Mouse (Mus musculus) embryo, embryonic 9.5 days (tissue): Measurements from ENCODE around the gene Snx11.

Experiments
- DNase-seq: peaks from one replicate; pipeline ENCODE4 v3.0.0-alpha.2; 2017; ENCODE audit errors: extremely low spot score

The Snx11 gene

DNA sequence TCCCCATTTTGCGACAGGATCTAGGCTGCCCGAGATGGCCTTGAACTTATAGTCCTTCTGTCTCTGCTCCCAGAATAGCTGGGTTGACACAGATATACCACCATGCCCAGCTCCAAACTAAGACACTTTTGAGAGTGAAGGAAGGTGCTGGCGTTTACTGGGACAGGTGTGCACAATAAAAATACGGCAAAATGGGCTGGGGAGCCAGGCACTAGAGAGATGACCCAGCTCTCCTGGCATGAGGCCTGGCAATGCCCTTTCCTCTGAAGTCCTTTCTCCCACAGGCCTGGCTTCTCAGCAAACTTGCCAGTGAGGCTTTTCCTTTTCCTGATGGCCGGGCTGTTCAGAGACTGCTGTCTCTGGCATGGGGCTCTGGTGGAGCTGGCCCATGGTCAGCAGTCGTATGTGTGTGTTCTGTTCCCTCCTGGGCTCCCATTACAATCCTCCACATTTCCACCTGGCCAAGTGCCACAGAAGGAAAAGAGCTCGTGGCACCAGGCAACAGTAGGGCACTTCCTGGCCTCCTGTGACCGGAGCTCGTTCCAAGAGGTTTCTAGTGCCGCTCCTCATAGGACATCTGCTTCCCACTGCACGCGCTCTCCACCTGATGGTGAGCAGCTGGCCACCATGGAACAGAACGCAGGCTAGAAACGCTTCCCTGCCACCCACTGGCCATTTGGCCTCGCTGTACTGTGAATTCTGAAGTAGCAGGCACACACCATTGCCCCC lies 14.5 kb downstream of the Snx11 start:
- DNase-seq: no peak

- DNase-seq: no peak
Measured at GRCm38 (mm10) chr11:96761984-96762383, 15.4 kb downstream of the Snx11 start.

GRCm38 (mm10) chr11:96760042-96760441 lies 17.3 kb downstream of the Snx11 start:
- DNase-seq: peak; percentile 66

DNA sequence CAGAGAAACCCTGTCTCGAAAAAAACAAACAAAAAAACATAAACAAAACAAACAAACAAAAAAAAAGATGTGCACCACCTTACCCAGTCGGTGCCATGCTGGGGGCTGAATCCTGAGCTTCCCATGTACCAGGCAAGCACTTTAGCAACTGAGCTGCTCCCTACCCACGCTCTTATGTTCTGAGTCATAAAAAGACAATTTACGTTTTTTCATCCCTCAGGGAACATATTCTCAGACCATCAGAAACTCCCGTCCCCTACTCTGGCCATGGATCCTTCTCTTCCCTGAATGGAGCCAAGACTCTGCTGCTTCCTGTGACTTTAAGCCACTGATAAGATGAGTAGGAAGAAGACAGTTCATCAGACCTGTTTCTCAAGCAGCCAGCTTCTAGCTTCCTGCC lies 19.0 kb downstream of the Snx11 start:
- DNase-seq: no peak

DNA sequence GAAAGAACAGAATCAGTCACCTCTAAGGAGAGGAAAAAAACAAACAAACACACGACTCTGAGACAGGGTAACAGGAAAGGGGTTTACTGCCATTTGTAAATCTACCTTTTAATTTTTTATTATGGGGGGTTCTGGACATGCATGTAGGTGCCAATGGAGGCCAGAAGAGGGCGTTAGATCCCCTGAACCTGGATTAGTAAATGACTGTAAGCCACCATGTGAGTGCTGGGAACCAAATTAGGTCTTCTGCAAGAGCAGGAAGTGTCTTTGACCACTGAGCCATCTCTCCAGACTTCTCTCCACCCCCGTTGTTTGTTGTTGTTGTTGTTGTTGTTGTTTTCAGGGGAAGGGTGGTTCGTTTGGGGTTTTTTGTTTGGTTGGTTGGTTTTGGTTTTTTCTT lies 19.9 kb downstream of the Snx11 start:
- no peak for DNase-seq

DNA sequence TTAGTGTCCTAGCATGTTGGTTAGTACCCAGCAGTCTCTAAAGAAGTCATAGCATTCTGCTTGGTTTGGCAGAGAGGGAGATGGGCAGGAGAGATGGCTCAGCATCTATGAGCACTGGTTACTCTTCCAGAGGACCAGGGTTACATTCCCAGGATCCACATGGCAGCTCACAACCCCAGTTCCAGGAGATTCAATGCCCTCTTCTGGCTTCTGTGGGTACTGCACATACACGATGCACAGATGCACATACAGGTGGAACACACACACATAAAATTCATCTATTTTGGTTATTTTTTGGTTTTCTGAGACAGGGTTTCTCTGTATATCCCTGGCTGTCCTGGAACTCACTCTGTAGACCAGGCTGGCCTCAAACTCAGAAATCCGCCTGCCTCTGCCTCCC lies 22.1 kb downstream of the Snx11 start:
- no peak for DNase-seq

DNA sequence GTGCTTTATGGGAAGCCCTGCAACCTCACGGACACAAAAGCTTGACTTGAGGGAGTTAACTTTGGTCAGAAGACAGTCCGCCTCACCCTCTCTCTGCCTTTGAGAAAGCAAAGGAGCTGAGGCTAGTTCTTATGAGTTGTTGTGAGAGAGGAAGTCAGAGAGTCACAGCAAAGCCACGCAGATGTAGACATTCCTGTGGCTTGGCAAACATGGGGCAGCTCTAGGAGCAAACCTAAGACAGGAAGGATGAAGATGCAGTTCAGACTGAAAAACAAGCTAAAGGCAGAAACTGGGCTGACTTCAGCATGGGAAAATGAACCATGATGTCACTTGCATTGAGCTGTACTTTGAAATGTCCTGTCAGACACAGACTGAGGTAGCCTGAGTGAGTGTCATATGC lies 29.8 kb downstream of the Snx11 start:
- DNase-seq: no peak

DNA sequence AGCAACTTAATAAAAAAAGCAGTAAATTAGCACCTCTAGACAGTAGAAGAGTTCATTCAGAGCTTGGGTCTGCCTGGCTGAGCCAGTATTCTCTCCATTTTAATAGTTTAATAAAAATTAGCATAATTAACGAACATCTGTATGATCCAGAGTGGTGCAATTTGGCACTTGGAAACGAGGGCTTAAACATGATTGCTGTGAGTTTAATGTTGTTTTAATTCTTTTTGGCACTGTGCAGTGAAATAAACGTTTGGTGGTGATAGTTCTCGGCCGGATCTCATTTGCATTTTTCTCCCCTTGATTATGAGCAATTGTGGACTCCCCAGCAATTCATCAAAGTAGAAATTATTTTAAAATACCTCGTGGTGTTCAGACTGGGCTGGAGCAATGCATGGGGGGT lies 30.7 kb downstream of the Snx11 start:
- no peak for DNase-seq

DNA sequence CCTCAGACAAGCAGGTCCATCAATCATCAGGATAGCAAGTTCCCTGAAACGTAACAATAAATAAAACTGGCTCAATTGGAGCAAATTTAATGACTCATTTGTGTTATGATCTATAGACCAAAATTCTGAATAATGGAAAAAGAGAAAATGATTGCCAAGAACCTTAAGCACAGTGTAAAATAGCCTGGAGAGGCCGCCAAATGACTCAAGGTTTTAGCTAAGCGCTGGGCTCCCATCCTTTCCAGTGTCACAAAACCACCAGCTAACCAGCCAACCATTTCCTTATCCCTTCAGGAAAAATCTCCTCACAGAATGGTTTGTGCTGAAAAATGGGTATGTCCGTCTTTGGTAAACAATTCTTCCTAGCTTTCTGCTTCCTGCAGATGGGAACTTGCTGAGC lies 33.5 kb downstream of the Snx11 start:
- DNase-seq: no peak

GRCm38 (mm10) chr11:96743000-96743399 lies 34.4 kb downstream of the Snx11 start:
- DNase-seq: no peak

- DNase-seq: no peak
Measured at GRCm38 (mm10) chr11:96741995-96742394, 35.4 kb downstream of the Snx11 start.

DNA sequence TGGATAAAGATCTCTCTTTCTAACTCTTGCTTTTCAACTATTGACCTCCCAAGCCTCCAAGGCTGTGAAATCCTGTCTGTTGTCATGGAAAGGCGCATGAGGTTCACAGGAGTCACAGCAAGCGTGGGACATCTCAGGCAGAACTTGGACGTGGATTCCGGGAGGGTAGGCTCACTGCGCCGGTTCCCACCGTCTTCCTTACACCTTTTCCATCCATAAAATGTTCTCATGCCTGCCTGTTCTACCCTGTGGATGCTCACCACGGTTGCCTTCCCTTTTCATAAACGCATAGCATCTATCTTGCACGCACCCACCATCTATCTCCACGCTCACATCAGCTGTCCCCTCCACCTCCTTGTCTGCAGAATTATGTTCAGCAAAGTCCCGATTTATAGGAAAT lies 36.6 kb downstream of the Snx11 start:
- DNase-seq: no peak

- DNase-seq: no peak
Measured at GRCm38 (mm10) chr11:96737673-96738471, 39.5 kb downstream of the Snx11 start.

- no peak for DNase-seq
Measured at GRCm38 (mm10) chr11:96736361-96736760, 41.0 kb downstream of the Snx11 start.

- peak; percentile 76 for DNase-seq
Measured at GRCm38 (mm10) chr11:96735908-96736307, 41.5 kb downstream of the Snx11 start.

- DNase-seq: no peak
Measured at GRCm38 (mm10) chr11:96732657-96733056, 44.7 kb downstream of the Snx11 start.

DNA sequence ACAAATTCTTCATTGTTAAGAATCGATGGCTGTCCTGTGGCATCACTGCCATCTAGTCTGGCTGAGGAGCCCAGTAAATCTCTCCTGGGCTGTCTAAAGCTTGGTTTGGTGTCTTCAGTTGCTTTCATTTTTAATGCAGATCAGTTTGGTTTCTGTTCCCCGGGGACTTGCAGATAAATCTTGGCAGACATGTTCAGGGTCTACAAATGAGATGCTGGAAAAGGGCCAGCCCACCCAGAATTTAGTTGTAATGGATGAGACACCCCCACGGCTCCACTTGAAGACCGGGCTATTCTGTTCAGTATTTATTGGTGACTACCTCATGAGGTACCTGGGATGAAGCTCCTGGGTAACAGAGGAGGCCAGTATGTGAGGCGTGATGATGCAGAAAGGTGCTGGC lies 47.0 kb downstream of the Snx11 start:
- no peak for DNase-seq

DNA sequence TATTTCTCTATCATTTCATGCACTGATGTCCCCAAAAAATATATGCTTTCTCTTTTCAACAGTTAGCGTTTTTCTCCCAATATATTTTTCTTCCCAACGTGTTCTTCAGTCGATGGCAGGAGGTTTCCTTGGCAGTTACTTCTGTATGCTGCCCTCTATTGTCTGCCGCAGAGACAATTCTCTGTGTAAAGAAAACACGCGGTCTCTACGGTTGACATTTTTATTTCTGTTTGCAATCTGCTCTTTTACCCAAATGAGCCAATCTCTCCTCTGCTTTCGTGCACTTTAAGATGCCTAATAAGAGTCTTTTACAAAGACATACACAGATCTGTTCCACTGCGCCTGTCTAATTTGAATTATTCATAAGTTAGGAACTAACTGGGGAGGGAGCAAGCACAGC lies 47.9 kb downstream of the Snx11 start:
- DNase-seq: no peak

DNA sequence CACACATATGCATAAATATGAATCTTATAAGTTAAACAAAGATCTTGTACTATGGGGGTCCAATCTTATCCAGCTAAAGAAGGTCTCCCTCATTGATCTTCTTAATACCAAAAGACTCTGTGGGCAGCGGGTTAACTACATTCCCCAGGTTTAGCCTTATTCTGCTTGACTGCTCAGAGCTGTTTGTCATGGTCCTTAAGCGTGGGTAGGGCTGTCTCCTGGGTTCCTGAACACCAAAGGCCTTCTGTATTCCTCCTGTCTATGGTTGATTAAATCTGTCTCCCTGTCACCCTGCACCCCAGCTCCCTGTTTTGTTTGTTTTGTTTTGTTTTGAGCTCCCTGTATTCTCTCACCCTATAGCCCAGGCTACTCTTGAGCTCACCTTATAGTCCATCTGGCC lies 48.8 kb downstream of the Snx11 start:
- no peak for DNase-seq

GRCm38 (mm10) chr11:96725833-96726232 lies 51.5 kb downstream of the Snx11 start:
- no peak for DNase-seq

DNA sequence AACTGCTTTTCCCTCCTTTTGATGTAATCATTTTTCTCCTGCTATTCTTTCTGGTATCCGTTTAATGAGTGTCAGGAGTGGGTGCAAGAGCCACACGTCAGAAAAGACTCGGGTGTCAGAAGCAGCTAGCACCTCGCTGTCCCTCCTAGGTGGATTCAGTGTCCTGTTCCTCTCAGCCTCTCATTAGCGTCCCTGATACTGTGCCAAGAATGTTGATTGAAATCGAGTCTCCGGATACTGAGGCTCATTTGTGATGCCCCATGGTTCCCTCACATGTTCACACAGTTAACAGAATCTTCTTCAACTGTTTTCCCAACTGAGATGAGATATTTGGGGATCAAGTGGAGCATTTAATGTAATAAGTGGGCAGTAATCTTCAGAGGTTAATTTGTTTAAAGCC lies 58.8 kb downstream of the Snx11 start:
- DNase-seq: no peak
